Mouse (Mus musculus): ENCODE measurements around the gene Cysrt1. TPM values are rescaled to one million over a fixed set of nuclear protein-coding genes. Genes with fewer than 3 reads are reported as not detected.

Cysrt1 gene
- total RNA-seq, 2 experiments from 2014 or later, result not detected

DNA sequence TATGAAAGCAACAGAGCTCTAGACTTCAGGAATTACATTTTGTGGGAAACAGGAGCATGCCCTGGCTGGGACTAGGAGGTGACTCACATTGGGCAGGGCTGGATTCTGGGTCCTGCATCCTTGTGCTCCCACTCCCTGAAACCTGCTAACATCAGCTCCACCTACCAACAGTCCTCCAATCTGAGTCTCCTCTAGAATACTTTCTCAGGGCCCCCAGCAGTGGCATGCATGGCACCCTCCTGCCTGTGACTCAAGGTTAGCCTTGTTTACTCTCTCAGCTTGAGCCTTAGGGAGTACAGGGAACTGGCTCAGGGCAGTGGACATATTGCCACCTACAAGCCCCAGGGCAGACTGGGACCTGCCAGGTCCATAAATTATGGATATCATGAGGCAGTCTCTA, 4.1 kb downstream of the Cysrt1 start:
- no peak for DNase-seq (ENCODE audit: low spot score in 2 of 2)

DNA sequence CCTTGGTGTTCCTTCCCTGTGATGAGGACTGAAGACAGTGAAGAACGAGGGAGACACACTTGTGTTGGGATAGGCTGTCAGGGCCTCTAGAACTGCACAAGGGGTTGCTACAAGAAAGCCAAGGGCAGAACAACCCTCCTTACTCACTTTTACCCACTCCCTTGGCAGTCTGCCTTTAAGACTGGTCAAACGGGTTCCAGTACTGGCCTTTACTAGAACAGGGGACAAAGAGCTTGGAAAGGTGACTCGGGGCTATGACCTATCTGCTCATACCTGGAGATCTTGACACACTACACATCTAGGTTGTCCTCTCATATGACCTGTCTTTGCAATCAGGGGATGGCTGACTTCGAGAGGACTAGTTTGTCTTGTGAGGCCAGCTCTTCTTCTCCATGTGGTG, 4.7 kb downstream of the Cysrt1 start:
- no peak for DNase-seq (ENCODE audit: low spot score in 2 of 2)

DNA sequence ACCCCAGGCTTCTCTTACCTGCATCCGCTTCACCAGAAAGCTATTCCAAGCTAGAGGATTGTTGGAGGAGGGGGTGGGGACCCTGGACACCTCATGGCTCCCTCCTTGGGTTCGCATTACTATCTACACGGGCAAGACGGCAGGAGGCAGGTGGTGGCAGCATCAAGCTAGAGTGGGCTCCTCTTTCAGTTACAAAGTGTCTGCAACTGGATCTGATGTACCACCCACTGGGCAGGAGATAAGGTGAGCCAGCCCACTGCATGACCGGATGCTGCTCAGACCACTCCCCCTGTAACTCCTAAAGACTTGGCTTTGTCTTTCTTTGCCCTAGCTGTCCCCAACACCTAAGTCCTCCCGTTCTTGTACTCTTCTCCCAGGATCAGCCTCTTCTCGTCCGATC, 5.6 kb downstream of the Cysrt1 start, which contains the start of gene Rnf224:
Gene Rnf224, minus strand, starts transcription at position 174 of the 400 bp plus-strand sequence.
- no peak for DNase-seq (ENCODE audit: low spot score in 2 of 2)

DNA sequence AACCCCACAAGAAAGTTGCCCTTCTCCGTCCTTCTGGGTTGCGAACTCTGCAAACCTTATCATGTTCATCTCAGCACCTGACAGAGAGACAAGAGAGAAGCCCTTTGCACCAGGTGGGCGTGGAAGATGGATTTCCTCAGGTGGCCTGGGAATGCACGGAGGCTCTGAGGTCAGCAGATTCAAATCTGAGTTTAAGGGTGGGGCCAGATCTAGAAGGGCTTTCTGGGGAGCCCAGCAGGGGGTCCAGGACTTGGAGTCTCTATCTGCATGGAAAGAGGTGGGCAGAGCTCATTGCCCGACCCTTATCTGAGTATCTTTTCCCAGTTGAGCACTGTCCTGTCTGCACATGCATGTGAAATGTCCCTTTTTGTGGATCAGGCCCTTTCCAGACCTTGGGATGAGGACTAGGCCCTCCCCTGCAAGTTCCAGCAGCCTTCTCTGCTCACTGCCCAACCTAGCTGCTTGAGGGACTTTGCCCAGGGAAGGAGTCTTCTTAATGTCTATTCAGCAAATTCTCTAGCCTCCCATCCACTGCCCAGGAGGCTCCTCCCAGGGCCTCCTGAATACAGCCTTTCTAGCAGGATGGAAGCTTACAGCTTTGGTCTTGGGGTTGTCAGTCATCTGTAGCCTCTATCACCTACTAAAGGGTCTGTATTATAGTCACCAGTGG, 7.6 kb downstream of the Cysrt1 start:
- no peak for DNase-seq (ENCODE audit: low spot score in 2 of 2)

DNA sequence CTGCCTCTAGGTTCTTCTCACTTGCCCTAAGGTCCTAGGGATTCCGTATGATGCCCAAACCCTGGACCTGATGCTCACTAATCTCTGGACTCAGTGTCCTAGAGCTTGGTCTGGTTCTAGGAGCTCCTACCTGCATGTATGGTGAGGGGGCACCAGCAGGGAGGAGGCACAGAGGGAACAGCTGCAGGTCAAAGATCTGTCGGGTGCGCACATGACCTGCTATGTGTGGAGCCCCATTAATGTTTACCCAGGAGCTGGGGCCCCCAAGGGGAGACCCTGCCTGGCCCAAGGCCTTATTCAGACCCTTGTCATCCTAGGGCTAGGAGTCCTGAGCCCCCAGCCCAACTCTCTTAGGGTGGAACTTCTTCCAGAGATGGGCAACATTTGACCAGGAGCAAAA, 8.2 kb downstream of the Cysrt1 start, which contains the start of gene Slc34a3:
Gene Slc34a3, minus strand, starts transcription at position 315 of the 400 bp plus-strand sequence.
- DNase-seq (ENCODE audit: low spot score in 2 of 2), result no peak

DNA sequence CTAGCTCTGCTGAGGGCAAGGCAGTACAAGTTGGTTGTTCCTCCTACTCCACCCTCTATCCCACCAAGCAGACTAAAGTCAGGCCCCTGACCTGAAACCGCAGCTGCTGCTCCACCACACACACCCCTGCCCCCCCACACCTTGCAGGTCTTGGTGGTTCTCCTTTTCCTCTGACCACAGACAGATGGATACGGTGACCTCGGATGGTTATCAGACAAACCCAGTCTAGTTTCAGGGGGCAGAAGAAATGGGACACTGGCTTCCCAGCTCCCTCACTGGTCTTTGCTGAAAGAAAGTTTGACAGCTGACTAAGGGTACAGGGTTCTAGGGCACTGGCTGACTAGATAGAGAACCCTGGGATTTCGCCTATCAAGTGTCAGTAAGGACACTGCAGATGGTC, 8.8 kb downstream of the Cysrt1 start:
- DNase-seq (ENCODE audit: low spot score in 2 of 2), result no peak

DNA sequence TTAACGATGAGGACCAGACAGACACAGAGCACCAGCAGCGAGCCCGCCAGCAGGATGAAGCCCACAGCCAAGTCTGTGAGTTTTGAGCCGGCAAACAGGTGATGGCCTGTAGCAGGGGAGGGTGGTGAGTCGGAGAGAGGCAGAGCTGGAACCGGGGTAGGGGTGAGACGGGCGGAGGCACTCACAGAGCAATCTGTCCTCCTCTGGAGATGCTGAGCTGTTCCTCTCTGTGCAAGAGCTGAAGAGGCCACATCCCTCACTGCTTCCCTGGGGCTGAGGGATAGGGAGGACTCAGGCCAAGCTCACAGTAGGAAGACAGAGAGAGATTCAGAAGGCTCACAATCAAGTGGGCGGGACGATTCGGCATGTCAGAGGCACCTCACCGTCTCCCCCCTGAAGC, 11.2 kb downstream of the Cysrt1 start:
- DNase-seq (ENCODE audit: low spot score in 2 of 2), result no peak

DNA sequence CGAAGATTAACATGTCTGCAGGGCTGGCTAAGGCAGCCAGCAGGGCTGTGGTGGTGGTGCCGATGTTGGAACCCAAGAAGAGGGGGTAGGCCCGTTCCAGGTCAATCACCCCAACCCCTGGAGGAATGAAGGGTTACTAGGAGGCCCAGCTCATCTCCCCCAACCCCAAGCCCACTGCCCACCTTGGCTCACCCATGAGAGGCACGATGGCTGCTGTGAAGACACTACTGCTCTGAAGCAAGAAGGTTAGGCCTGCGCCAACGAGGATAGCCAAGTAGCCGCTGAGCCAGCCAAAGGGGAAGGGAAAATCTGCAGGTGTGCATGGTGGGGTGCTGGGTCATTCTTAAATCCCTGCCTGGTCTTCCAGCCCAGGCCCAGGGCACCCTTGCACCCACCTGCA, 11.7 kb downstream of the Cysrt1 start:
- no peak for DNase-seq (ENCODE audit: low spot score in 2 of 2)

DNA sequence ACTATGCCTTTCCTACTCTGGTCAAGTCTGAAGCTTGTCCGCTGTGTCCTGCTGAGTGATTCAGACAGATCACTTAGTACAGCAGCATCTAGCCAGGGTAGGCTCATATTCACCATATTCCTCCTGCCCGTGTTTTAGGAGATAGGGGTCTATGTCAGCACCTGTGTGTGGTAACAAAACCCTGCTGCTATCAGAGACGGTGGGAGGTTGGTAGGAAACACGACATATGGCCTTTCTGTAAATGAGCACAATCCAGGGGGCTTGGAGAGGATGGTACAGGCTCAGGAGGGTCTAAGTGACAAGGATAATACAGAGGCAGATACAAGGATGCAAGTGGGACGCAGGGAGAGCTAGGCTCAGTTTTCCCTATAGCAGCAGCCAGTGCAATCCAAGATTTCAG, 12.7 kb downstream of the Cysrt1 start:
- no peak for DNase-seq (ENCODE audit: low spot score in 2 of 2)

DNA sequence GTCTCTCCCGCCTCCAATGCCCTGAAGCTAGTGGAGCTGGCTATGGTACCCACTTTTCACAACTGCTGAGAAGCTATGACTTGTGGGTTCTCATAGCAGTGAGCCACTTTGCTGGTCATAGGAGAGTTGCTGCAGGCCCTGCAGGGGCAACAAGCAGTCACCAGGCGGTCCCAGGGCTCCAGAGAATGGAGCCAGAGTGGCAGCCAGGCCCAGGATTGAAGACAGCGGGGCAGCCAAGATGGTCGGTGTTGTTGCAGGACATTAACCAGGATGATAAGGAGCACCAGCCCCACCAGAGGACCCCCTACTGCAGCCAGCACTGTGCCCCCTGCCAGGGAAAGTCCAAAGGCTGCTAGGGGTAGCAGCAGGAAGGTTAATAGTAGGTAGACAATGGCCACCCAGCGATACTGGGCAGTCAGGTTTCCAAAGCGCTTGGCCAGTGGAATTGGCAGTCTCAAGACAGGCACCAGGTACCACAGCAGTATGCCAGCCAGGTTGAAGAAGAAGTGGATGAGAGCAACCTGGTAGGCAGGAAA, 13.2 kb downstream of the Cysrt1 start:
- no peak for DNase-seq (ENCODE audit: low spot score in 2 of 2)

DNA sequence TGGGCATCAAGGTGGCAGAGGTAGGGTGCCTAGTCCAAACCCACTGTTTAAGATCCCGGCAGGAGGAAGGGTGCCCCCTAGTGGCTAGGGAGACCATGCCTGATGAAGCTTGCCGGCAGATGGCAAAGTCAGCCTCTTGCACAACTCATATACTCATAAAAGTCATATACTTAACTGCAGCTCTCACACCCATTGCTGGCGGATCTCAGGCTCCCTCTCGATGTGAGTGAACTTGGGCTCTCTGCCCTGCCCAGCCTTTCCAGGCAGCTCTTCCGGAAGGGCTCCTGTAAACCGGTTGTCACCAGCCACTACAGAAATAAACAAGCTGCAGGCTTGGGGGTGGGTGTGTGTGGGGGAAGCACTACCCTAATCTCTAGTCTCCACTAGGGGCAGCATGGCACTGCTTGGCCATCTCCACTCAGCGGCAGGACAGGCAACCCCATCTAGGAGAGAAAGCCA, 13.8 kb downstream of the Cysrt1 start:
- DNase-seq (ENCODE audit: low spot score in 2 of 2), result peak; percentile 74 to 93

DNA sequence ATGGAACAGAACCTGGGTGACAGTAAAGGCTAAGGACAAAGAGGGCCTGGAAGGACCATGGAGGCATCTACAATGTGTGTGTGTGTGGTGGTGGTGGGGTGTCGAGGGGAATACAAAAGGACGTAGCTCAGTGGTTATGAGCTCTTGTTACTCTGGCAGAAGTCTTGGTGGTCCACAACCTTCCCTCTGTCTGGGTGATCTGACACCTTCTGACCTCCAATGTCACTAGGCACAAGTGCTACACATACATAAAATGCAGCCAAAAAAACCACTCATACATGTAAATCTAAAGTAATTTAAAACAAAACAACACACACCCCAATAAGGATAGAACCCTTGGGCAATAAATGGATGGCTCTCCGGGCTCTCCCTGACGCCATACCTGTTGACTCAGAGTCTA, 14.8 kb downstream of the Cysrt1 start:
- no peak for DNase-seq (ENCODE audit: low spot score in 2 of 2)

DNA sequence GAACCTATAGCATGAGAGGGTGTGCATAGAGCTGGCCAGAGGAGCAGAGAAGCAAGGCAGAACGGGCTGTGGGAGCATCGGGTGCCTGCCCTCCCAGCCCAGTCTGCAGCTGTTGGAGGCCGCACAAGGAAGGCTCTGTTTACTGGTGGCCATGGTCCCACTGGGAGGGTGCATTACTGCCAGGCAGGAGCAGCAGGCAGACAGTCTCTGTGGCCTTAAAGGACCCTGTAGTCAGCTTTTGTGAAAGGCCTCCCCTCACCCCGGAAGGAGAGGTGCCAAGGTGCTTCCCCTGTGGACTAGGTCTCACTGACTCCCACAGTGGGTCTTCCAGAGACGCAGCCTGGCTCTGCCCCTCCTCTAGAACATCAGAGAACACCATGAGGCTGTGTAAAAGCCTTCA, 15.4 kb downstream of the Cysrt1 start:
- peak in 1 of 2 experiments; percentile 54 for DNase-seq (ENCODE audit: low spot score in 2 of 2)

DNA sequence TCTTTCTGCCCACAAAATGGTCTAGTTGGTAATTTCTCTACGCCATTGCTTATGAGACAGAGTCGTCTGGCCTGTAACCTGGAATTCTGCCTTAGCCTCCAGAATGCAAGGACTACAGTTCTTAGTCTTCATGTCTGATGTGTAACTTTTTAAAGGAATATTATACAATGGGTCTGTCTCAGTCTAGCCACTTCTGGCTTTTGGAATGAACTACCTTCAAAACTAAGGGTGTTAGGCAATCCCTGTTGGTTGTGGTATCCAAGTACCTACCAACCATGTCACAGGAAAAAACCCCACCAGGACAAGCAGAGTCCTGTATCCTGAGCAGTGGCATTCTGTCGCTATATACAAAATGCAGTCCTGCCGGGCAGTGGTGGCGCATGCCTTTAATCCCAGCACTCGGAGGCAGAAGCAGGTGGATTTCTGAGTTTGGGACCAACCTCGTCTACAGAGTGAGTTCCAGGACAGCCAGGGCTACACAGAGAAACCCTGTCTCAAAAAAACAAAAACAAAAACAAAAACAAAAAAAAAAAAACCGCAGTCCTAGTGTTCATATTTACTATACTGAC, 16.4 kb downstream of the Cysrt1 start:
- DNase-seq (ENCODE audit: low spot score in 2 of 2), result no peak

DNA sequence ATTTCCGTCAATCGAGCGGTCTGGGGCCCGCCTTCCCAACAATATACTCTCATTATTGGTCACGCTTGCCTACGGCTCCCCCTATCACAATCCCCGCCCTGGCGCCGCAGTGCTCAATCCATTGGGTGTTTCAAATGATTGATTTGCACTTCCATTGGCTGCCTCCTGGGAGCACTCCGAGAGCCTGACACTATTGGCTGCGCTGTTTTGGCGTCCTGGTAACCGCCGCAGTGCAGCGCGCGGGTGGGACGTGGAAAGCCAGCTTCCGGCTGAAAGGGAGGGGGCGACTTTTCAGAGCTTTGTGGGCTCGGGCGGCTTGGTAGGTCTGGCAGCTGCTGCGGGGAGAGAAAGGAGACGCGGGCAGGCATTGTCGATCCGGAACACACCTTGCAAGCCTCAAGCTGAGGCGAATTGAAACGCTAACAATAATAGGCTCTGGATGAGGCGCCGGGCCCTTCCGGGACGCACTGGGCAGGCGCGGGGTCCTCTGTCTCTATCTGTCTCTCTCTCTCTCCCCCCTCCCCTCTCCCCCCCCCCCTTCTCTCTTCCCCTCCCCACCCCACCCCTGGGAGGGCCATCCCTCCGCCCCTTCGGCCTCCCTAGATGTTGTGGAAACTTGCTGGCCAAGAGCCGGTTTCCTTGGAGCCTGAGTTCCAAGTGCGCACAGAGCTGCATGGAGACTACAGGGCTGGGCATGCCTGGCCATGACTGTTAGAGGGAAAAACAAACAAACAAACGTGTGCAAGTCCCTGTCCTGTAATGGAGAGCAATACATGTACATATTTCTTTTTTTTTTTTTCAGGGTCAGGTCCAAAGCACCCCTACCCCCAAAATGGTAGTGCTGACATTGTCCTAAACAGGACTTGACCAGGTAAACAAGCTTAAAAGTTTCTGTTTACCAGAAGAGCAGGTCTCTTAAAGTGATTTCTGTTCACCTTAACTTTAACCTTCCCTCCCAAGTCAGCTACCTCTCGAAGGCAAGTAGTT, 17.2 kb downstream of the Cysrt1 start:
- DNase-seq (ENCODE audit: low spot score in 2 of 2), result peak; percentile 100

DNA sequence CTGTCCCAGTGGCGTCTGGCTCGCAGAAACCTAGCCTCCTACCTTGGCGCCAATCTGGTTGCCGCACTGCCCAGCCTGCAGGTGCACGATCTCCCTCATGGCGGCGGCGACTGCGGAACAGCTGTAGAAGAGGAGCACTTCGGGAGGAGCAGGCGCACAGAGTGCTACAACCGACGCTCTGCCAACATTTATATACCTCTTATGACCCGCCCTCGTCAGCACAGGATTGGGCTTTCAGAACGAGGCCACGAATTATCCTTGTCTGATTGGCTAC, 17.8 kb downstream of the Cysrt1 start, which contains the start of gene Tubb4b:
Gene Tubb4b, minus strand, starts transcription at position 211 of the 274 bp plus-strand sequence.
- DNase-seq (ENCODE audit: low spot score in 2 of 2), result no peak

DNA sequence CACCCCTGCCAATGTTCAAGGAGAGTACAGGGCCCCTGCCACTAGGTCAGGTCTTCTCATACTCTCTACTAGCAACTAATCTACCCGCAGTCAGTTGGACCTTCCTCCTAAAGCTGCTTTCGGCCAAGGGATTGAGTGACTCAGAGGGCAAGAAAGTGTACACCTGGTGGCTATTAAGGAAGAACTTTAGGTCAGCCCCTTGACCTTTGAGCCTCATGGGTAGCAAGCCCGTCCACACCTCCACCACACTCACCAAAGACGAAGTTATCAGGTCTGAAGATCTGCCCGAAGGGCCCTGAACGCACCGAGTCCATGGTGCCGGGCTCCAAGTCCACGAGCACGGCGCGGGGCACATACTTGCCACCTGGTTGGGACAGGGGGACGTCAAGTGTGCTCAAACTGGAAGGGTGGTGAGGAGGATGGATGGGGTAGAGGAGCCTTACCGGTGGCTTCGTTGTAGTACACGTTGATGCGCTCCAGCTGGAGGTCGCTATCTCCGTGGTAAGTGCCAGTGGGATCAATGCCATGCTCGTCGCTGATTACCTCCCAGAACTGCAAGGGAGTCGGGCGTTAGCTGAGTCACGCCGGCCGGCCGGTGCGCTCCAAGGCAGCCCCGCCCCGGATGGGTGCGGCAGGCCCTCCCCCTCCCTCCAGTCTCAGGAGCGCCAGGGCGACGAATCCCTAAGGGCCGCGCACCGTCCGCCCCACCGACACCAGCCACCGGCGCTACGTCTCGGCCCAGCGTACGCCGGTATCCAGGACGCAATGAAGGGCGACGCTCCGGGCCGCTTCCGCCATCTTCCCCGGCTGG, 18.4 kb downstream of the Cysrt1 start:
- peak in 1 of 2 experiments; percentile 77 for DNase-seq (ENCODE audit: low spot score in 2 of 2)

DNA sequence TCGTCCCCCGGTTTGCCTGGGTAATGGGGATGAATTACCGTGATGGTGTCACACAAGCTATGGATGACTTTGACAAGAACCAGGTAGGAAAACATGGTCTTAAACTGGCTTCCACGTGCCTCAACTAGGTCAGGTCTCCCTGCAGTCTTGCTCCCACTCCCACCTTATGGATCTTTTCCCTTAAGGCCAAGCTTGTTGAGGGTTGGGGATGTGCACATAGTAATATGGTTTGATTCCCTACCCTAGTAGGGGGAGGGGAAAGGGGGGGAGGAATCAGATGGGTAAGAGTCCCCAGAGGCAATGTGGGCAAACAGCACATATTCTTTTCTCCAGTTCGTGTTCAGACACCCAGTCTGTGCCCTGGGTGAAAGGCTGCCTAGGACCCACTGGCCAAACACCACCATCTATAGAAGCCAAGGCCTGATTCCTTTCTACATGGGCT, 20.9 kb downstream of the Cysrt1 start:
- no peak for DNase-seq (ENCODE audit: low spot score in 2 of 2)

DNA sequence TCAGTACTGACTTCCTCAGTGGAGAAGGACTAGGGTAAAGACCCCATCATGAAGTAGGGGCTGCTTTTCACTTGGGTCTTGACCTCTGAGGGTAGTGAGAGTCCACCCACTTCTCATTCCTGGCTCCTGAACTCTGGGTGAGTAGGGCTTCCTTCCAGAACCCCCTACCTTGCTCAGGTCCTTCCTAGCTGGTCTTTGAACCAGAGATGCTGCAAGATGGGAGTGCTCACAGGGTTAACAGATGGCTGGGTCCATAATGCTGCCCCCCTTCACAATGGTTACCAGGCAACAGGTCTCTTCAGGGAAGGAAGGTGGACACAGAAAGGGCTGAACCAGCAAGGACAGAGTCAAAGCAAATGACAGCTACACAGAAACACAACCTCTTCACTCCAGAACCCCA, 23.8 kb downstream of the Cysrt1 start, which contains the start of gene Fam166a:
Gene Fam166a, plus strand, starts transcription at position 301 of the 400 bp plus-strand sequence.
- no peak for DNase-seq (ENCODE audit: low spot score in 2 of 2)

DNA sequence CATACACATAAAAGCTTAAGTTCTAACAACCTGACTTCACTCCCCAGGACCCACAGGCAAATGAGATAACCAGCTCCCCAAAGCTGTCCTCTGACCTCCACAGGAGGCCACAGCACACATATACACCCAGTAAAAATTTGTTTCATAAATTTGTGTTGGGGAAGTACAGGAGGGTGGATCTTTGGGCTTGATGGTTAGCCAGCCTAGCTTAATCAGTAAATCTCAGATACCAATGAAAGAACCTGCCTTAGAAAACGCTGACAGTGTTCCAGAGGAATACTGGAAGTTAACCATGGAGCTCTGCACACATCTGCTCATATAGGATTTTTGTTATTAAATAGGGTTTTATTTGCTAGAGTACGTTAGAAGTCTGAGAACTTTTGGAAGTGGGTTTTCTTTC, 24.6 kb downstream of the Cysrt1 start:
- no peak for DNase-seq (ENCODE audit: low spot score in 2 of 2)

DNA sequence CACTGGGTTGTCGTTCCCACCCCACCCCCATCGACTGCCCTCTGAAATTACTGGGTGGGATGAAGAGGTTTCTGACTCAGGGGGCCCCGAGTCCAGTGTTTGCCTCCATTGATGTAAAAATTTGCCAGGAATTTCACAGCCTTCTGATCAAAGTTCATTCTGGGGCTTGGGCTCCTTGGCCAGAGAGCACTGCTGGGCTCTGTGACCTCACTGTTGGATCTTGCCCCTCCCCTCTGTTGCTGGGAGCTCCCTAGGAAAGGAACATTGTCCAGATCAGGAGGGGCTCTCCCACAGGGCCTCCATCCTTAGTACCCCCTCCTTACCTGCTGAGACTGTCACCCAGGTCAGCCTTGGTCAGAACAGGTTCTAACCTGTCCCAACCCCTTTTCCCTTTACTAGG, 27.8 kb downstream of the Cysrt1 start, which contains the start of gene Stpg3:
Gene Stpg3, minus strand, starts transcription at position 194 of the 400 bp plus-strand sequence.
- no peak for DNase-seq (ENCODE audit: low spot score in 2 of 2)

Measured in layer of hippocampus, adult 18-20 months (tissue).